Mouse (Mus musculus): ENCODE data around the gene Gsto1. TPM values are rescaled to one million over a fixed set of nuclear protein-coding genes. Genes with fewer than 3 reads are reported as not detected.

The Gsto1 gene
- total RNA-seq, 2 experiments from 2014 or later, result 44.1 to 45.2 TPM

DNA sequence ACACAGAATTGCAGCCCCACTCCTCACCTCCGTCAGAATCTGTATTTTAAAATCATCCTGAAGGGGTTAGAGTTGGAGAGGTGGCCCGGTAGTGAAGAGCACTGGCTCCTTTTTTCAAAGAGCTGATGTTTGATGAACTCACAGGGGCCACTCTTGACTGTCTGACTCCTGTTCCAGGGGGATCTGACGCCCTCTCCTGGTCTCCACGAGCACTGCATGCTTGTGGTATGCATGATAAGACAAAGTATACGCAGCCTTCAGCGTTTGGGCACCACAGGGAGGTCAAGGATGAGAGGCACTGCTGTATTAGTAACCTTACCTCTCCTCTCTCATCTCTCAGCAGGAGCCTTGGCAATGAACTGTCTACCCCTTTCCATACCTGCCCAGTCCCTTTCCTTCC, 45.2 kb downstream of the Gsto1 start:
- no peak for DNase-seq (ENCODE audit: extremely low spot score in 1 of 2, low spot score in 2 of 2)
- intact Hi-C loops (cut with DNase I), result no loop called here
- no peak overlapping the region for H3K4me3 ChIP-seq
- no peak; the same call in 1 of the 2 replicates for TF ChIP-seq CTCF (IDR thresholded peaks at IDR 0.05)
- no peak overlapping the region for H3K27ac ChIP-seq

DNA sequence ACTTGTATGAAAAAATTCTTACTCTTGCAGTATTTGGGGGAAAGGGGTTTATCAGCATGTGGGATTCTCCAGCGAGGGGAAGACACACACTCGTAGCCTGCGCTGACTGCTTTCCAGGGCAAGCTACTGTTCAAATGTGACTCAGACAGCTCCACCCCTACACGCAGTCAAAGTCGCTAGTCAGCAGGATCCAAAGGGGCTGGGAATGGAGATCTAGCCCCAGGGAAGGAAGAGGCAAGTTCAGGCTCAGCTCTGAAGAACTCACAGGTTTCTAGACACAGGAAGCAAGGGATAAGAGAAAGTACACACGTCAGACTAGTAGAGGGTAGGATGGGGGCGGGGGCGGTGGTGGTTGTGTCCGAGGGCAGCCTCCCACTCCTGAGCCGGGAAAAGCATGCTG, 45.8 kb downstream of the Gsto1 start:
- DNase-seq (ENCODE audit: extremely low spot score in 1 of 2, low spot score in 2 of 2), result no peak
- Histone ChIP-seq H3K27ac (no peak overlapping the region), H3K4me3 (no peak overlapping the region)
- no peak for TF ChIP-seq CTCF (IDR thresholded peaks at IDR 0.05)
- intact Hi-C loops (cut with DNase I), result no loop called here

DNA sequence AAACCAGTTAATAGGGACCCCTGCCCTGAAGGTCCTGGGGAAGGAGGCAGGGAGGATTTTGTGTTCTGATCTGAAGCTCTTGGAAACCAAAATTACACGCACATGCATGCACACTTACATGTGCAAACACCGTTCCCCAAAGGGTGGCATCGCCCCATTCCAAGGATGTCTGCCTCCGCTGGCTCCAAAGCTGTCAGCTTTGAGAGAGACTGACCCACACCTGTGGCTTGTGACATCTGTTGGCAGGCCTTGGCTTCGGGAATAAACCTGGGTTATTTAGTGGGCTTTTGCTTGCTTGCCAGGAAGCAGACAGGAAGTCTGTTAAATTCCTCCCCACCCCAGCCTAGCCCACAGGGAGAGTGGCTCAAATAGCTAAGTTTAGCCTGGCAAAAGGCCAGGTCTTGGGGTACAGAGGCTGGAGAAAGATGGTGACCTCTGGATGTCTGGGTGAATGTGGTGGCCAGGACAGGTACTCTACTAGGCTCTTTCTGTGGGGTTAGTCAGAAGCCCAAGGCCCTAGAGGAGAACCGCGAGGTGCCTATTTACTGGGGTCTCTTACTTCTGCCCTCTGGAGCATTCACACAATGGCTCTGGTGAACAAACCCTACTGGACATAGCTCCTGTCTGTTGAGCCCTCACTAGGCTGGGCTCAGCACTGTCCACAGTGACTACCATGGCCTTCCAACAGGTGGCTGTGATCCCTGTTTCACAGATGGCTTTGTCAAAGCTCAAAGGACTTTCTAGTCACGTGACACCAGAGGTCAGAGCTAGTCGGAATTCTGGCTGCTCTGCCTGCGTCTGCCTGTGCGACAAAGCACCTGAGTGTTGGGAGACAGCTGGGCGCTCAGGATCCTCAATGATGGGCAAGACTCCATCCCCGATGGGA, 47.8 kb downstream of the Gsto1 start:
- Histone ChIP-seq H3K27ac (no peak overlapping the region), H3K4me3 (no peak overlapping the region)
- no peak for TF ChIP-seq CTCF (IDR thresholded peaks at IDR 0.05)
- DNase-seq (ENCODE audit: extremely low spot score in 1 of 2, low spot score in 2 of 2), result no peak
- intact Hi-C loops (cut with DNase I), result no loop called here

DNA sequence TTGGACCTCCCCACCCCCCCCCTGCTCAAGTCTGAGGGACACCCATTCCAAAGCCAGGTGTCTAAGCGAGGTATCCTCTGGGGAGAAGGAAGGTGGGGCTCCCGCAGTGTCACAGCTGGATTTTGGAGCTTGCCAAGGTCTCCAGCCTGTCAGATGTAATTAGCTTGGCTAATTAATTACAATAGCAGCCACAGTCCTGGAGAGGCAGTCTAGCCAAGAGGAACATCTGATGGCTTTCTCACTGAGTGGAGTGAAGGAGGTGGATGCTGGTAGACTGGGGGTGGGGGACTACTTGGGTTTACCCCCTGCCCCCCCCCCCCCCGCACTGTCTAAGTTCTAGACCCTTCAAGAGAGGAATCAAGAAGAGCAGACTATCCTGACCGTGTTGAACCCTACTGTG, 48.9 kb downstream of the Gsto1 start:
- Histone ChIP-seq H3K4me3 (no peak overlapping the region), H3K27ac (no peak overlapping the region)
- intact Hi-C loops (cut with DNase I), result no loop called here
- DNase-seq (ENCODE audit: extremely low spot score in 1 of 2, low spot score in 2 of 2), result no peak
- no peak for TF ChIP-seq CTCF (IDR thresholded peaks at IDR 0.05)

DNA sequence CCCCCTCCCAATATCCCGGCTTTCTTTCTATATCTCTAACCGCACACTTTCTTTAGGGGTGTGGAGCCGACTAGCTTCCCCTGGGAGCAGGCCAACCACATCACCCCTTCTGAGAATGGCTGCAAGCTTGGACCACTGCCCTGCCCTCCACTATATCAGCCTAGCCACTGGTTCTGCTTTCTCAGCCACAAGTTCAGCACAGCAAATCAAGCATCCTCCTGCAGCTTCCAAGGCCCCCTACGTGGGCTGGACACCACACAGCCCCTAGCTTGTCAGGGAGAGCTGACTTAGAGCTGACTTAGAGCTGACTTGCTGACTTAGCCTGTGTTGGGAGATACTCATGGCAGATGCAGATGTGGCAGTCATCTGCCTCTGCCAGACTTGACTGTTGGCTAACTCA, 50.3 kb downstream of the Gsto1 start:
- no peak for TF ChIP-seq CTCF (IDR thresholded peaks at IDR 0.05)
- Histone ChIP-seq H3K27ac (no peak overlapping the region), H3K4me3 (no peak overlapping the region)
- no peak for DNase-seq (ENCODE audit: extremely low spot score in 1 of 2, low spot score in 2 of 2)
- intact Hi-C loops (cut with DNase I), result no loop called here

DNA sequence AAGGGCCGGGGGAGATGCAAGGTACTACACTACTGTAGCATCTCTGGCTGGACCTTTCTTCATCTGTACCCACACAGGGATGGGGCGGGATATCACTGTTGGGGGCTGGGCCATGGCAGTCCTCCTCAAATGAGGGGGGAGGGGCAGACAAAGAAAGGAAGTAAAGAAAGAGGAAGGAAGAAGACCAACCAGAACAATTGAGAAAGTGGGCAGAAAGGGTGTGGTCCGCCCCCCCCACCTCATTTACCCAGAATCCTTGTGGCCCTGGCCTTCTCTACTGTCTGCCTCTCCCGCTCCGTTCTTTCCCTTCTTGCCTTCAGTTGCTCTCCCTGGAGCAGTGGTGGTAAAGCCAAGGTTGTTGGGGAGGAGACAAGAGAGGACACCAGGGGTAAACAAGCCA, 50.8 kb downstream of the Gsto1 start:
- Histone ChIP-seq H3K27ac (no peak overlapping the region), H3K4me3 (no peak overlapping the region)
- TF ChIP-seq CTCF (IDR thresholded peaks at IDR 0.05), result no peak
- intact Hi-C loops (cut with DNase I), result no loop called here
- no peak for DNase-seq (ENCODE audit: extremely low spot score in 1 of 2, low spot score in 2 of 2)

DNA sequence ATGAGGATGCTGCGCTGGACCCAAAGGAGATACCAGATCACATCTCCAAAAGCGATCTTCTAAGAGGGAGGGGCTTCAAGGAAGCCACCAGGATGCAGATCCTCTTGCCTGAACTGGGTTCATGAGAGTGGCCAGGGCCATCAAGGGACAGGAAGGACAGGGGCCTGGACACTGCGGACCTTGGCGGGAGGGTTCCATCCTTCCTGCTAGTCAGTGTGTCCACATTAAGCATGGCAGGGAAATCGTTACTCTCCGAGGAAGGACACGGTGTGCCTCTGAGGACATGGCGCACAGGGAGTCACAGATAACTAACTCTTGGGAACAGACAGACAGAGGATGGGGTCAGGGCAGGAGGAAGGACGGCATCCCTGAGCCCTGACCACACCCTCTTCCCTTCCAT, 52.8 kb downstream of the Gsto1 start:
- no peak overlapping the region for H3K27ac ChIP-seq
- no peak for DNase-seq (ENCODE audit: extremely low spot score in 1 of 2, low spot score in 2 of 2)
- H3K4me3 ChIP-seq, result no peak overlapping the region
- no peak for TF ChIP-seq CTCF (IDR thresholded peaks at IDR 0.05)
- intact Hi-C loops (cut with DNase I), result no loop called here

DNA sequence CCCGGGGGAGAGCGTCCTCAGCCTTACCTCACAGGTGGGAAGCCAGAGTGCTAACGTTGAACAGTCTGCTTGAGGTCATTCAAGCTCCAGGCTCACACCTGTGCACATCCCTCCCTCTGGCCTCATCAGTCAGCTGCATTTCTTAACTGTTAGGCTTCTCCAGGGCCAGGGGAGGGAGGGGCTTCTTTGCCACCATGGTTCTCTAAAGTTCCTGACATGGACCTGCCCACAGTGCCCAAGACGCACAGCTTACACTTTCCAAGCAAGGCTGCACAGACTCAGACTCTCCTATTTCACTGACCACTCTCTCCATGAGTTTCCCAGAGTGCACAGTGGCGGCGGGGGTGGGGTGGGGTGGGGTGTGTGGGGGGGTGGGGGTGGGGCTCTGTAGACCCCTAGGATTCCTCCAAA, 54.2 kb downstream of the Gsto1 start:
- intact Hi-C loops (cut with DNase I), result no loop called here
- no peak overlapping the region for H3K27ac ChIP-seq

DNA sequence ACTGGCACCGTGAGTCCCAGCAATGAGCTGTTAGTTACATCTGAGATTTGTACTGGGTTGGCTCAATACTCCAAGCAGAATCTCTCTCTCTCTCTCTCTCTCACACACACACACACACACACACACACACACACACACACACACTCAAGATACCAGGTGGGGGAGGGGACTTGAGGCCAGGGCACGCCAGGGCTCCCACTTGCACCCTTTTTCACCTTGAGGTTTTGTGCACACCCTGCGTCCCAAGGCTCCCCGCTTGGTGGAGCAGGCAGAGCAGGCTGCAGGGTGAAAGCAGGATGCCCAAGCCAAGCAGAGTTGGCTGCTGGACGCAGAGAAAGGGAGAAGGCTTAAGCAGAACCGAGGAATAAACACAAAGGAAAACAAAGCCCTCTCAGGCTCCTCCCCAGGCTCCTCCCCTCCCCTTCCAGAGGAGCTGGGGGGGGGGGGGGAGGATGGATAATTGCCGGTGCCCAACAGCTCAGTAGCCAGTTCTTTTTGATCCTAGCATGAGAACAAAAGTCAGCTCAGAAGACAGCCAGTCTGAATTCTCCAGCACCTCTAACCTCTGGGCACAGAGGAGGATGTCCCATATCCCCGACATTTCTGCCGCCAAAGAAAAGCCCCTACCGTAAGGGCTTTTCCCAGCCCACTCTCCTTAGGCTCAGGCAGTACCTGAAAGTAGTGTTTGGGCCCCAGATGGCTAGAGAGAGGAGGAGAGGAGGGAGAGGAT, 54.8 kb downstream of the Gsto1 start:
- intact Hi-C loops (cut with DNase I), result no loop called here
- DNase-seq (ENCODE audit: extremely low spot score in 1 of 2, low spot score in 2 of 2), result no peak
- Histone ChIP-seq H3K27ac (no peak overlapping the region), H3K4me3 (no peak overlapping the region)
- TF ChIP-seq CTCF (IDR thresholded peaks at IDR 0.05), result no peak

More for the DNA sequence above, 54.2 kb downstream of the Gsto1 start:
- DNase-seq (ENCODE audit: extremely low spot score in 1 of 2, low spot score in 2 of 2), result no peak
- TF ChIP-seq CTCF (IDR thresholded peaks at IDR 0.05), result no peak
- H3K4me3 ChIP-seq, result no peak overlapping the region

DNA sequence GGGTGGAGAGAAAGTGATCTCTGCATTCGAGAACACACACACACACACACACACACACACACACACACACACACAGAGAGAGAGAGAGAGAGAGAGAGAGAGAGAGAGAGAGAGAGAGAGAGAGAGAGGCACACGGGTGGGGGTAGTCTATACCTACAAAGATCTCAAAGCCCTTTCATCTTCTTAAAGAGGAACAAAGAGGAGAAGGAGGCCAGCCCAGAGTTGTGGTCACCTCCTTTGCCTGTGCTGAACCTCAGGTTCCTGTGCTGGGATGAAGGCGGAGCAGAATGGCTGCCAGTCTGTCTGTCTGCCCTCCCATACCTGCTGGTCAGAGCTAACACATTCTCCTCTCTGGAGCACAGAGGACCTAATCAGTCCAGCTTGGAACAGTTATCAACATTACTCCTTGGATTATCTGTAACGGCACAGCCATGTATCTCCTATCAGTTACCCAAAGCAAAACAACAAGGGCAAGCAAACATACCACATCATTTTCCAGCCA, 55.4 kb downstream of the Gsto1 start:
- intact Hi-C loops (cut with DNase I), result no loop called here
- no peak overlapping the region for H3K4me3 ChIP-seq
- TF ChIP-seq CTCF (IDR thresholded peaks at IDR 0.05), result no peak
- no peak overlapping the region for H3K27ac ChIP-seq
- DNase-seq (ENCODE audit: extremely low spot score in 1 of 2, low spot score in 2 of 2), result no peak

DNA sequence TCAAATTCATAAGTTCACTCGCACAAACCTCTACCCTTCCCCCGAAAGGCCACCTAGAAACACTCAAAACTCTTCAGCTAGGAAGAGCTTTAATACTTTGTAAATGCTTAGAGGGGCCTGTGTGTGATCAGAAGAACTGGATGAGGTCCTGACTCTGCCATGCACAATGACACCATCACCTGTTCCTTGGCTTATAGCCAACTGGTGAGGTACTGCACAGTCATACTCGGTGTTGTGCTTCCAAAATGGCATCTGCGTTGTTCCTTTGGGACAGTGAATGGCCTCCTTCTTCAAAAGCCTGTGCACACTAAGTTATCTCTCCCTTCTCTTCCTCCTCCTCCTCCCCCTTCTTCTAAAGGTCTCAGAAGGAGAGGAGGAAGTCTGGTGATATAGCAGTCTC, 56.0 kb downstream of the Gsto1 start:
- no peak for DNase-seq (ENCODE audit: extremely low spot score in 1 of 2, low spot score in 2 of 2)
- Histone ChIP-seq H3K4me3 (no peak overlapping the region), H3K27ac (no peak overlapping the region)
- intact Hi-C loops (cut with DNase I), result no loop called here
- TF ChIP-seq CTCF (IDR thresholded peaks at IDR 0.05), result no peak

DNA sequence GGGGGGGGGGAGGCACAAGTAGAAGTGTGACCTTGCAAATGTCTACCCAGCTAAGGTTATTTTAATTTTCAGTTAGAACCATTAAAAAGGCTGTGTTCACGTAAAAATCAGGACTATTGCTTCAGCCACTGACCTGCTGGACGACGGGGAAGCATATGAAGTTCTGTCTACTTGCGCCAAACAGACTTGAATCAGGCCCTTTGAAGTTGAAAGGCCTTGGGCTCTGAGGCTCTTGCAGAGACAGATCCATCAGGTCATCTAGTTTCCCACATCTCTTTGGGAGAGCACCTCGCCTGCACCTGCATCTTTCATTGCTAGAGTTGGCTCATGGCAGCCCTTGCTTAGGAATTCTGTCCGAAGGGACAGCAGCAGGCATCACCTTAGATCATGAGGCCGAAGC, 58.6 kb downstream of the Gsto1 start:
- DNase-seq (ENCODE audit: extremely low spot score in 1 of 2, low spot score in 2 of 2), result no peak
- intact Hi-C loops (cut with DNase I), result no loop called here
- TF ChIP-seq CTCF (IDR thresholded peaks at IDR 0.05), result no peak
- no peak overlapping the region for H3K27ac ChIP-seq
- no peak overlapping the region for H3K4me3 ChIP-seq
